Mouse (Mus musculus) kidney, adult 8-10 months (tissue): ENCODE measurements around the gene Slc25a5.

Experiments
- DNase-seq, 2 experiments: peaks; one replicate each; pipeline ENCODE4 v3.0.0; 2022

Slc25a5 gene

DNA sequence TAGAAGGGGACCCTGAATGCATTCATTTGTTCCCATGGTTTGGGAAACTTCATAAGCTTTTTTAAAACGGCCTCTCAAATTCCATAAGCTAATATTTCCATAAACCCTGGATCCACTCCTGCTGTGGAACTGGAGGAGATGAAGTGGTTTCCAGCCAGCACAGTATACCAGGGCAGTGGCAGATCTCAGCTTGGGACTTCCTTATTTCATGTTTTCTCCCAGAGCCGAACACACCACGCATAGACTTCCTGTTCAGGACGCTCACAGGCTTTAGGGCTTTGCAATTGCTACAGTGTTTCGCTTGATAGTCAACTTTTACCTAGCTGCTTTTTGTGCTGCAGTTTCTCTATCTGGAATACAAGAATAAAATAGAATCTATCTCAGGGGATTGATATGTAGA is 7.7 kb downstream of the Slc25a5 start:
- DNase-seq, result no peak

- peak; percentile 63 to 75 for DNase-seq
Measured at GRCm38 (mm10) chrX:36804196-36804595, 8.7 kb downstream of the Slc25a5 start.

GRCm38 (mm10) chrX:36805466-36806235 is 10.2 kb downstream of the Slc25a5 start:
- no peak for DNase-seq

DNA sequence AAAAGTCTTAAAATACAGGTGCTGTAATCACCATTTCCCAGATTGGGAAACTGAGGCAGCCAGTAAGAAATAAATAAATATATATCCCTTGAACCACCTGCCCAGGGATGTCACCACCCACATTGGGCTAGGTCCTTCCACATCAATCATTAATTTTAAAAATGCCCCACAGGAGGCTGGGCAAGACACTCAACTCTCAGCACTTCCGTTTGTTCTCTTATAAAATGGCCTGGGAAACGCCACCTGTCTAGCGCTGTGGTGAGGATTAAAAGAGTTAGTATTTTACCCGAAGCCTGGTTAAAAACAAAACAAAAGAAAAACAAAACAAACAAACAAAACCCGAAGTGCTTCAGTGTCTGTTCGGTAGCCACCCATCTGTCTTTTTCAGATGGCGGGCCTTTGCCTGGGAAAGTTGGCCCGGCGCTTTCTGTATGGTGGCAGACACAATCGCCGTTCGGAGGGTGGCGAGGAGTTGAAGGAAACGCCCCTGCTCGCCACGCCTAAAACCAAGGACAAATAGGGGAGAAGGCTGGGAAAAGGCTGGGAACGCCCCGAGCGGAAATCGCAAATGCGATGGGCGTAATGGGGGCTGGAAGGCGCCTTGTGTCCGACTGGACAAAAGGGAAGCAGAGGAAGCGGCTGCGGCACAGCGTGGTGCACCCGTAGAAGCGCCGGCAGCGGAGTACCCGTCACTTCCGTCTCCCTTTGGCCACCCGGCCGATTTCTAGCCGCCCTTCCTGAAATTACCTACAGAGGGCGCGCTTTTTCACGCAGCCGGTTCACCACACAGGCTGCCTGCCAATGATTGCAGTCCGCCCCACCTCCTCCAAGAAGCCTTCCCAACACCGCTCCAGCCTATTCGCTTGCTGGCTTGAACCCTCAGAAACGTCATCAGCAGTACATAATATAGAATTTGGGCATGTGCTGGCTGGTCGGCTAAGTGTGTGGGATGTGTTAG is 12.2 kb downstream of the Slc25a5 start:
- DNase-seq, result peak; percentile 89 to 90

- DNase-seq, result no peak
Measured at GRCm38 (mm10) chrX:36808318-36808683, 12.8 kb downstream of the Slc25a5 start.

DNA sequence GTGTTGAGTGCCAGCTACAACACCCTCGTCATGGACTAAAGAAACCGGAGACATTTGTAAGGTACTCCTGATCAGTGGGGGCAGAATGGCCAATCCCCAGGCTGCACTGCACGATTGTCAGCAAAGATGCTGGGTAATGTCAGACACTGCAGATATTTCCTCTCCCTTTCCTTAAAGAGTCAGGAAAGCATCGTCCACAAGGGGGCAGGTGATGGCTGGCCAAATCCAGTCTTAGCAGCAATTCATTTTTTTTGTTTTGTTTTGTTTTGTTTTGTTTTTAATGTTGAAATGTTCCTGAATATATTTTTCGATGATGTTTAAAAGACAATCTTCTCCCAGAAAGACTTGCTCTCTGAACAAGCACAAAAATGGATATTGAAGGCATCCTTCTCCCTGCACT is 15.9 kb downstream of the Slc25a5 start:
- DNase-seq, result peak in 1 of 2 experiments; percentile 45

- DNase-seq, result peak; percentile 73 to 90
Measured at GRCm38 (mm10) chrX:36814161-36814836, 18.8 kb downstream of the Slc25a5 start.

- peak in 1 of 2 experiments; percentile 54 for DNase-seq
Measured at GRCm38 (mm10) chrX:36815022-36815421, 19.6 kb downstream of the Slc25a5 start.

- DNase-seq, result no peak
Measured at GRCm38 (mm10) chrX:36815439-36815838, 20.0 kb downstream of the Slc25a5 start.

DNA sequence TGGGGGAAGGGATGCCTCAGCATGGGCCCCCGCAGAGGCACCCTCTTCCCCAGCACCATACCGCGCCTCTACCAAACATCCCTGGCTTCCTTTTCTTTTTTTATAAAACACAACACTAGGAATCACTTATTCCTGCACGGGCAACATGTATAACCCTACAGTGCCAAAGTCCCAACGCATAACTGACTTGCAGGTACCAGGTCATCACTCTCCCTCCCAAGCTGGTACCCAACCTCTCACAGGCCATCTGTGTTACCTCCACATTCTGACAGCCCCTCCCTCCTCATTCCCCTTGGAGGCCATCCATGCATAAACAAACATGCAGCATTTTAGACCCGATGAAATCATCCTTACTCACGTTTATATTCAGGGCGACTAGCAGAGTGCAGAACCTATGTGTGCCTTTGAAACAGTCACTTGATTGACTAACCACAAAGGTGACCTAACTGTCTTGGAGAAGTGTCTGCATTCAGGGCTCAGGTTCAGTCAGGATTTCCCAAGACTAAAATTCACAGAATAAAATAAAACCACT is 21.0 kb downstream of the Slc25a5 start:
- DNase-seq, result no peak

DNA sequence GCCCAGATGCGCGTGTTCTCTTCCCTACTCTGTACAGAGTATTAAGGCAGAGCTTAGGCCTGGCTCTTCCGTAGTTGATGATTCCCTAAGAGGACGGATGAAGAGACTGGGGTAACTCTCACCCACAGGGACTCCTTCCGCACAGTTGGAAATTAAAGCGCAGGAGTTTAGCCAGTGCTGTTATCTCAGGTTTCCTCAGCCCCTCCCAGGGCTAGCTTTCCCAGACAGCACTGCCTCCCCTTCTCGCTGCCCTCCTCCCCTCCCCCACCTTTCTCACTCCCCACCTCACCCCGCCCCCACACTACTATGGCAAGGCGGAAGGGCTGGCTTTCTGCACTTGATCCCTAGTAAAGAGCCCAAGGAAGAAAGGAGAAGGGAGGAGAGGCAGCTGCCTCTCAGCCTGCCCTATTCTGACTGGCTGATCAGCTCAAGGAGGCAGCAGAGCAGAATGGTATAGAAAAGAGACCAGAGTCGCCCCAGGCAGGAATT is 21.5 kb downstream of the Slc25a5 start:
- DNase-seq, result no peak

- DNase-seq, result peak in 1 of 2 experiments; percentile 52
Measured at GRCm38 (mm10) chrX:36819575-36819974, 24.1 kb downstream of the Slc25a5 start.

DNA sequence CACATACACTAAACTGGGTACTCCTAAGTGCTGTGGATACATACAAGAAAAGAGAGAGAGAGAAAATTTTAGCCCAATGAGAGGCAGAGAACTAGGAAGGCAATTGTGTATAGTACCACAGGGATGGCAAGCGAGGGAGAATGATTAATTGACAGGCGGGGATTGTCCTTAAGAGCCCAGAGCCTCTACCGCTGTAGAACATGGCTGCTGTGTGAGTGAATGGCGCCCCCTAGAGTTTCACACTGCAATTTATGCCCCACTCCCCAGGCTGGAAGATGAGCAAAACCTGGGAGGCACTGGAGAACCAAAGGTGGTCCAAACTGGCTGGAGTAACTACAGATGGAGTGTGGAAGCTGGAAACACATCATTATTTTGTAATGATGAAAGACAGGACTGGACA is 24.8 kb downstream of the Slc25a5 start:
- peak; percentile 65 to 68 for DNase-seq

DNA sequence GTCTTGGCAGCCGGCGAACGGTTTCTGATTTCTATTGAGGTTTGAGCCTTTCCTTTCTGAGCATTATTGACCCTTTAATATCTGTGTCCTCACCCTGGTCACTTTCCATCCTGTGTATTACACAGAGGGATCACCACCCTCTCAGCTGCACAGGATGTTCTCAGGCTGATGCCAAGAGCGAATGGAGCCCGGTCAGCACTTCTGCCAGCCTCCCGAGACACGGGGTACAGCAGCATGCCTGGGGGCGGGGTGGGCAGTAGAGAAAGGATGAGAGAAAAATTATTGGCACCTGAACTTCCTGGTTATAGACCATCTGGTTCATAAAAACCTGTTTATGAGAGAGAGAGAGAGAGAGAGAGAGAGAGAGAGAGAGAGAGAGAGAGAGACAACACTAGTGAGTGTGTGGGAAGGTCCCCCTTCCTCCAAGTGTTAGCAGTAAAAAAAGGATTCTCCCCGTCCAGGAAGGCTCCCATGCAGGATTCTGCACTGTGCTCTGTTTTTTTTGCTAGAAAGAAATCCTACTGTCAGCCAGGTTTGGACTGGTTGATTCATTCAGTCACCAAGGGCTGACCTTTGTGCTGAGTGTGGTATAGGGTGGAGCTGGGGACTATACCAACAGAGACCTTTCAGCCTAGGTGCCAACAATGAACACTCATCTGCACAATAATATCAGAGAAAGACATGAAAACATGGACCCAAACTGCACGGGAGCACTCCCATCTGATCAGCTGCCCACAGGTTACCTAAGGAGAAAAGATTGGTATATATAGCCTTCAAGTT is 28.7 kb downstream of the Slc25a5 start:
- peak in 1 of 2 experiments; percentile 51 for DNase-seq

DNA sequence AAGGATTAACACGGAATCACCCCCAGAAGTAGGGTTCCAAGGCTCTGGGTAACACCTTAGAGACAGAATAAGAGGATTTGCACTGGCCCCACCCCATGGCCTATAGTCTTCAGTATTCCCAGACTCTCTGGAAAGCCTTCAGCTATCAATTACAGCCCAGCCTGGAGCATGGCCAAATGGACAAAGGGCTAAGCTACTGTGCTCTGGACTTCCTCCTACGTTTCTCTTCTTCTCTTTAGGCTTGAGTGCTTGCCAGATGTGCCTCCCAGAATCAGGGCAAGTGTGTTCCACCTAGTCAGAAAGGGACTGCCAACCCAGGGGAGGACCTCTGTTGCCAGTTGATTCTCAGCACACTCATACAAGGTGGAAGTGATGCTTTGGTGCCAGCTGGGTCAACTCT is 29.6 kb downstream of the Slc25a5 start:
- peak; percentile 76 to 78 for DNase-seq

- no peak for DNase-seq
Measured at GRCm38 (mm10) chrX:36826873-36827272, 31.4 kb downstream of the Slc25a5 start.

GRCm38 (mm10) chrX:36830271-36830670 is 34.8 kb downstream of the Slc25a5 start:
- DNase-seq, result peak; percentile 64 to 69

GRCm38 (mm10) chrX:36831632-36832031 is 36.2 kb downstream of the Slc25a5 start:
- DNase-seq, result no peak

DNA sequence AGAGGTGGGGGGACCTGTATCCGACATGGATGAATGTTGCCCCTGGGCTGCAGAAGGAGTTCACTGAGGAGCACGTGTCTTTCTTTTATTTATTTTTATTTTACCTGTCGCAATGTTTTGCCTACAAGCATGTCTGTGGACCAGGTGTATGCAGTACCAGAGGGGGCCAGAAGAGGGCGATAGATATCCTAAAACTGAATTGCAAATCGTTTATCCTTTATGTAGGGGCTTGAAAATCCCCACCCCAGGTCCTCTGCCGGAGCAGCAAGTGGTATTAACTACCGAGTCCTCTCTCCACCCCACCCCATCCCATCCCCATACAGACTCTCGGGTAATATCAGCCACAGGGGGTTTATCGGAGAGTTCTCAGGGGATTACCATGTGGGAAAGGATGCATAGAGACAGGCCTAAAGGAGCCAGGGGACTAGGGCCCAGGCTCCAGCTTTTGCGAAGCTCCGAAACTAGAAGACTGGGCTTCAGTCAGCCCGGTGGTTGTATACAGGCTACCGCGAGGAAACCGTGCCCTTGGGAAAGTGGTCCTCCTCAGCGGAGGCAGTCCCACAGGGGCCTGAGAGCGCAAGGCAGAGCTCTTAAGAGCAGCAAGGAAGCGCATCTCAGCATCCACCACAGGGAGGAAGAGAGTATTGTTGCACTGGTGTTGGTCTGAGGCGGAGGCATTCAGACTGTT is 38.1 kb downstream of the Slc25a5 start:
- DNase-seq, result peak in 1 of 2 experiments; percentile 68

GRCm38 (mm10) chrX:36837069-36837676 is 41.7 kb downstream of the Slc25a5 start:
- DNase-seq, result no peak

GRCm38 (mm10) chrX:36839391-36839790 is 43.9 kb downstream of the Slc25a5 start:
- DNase-seq, result peak; percentile 45 to 46
